Mouse (Mus musculus) stomach, embryonic 16.5 days (tissue): ENCODE results near the gene Trim5. TPM values are rescaled to one million over a fixed set of nuclear protein-coding genes. Genes with fewer than 3 reads are reported as not detected.

Experiments
- ATAC-seq: fragments of 200-750 bp; cut with Nextera tagmentation; 2 replicates; pipeline ENCODE4 v1.8.0; 2017; ENCODE audit warnings: moderate number of reproducible peaks, moderate TSS enrichment; ENCODE audit not compliant: insufficient read depth, low FRiP score
- H3K27ac ChIP-seq: fragments of 300-500 bp; sonication (generic); 2 replicates; pipeline ENCODE4 v1.5.1; 2014; ENCODE audit warnings: low read length
- H3K27me3 ChIP-seq: fragments of 300-500 bp; sonication (generic); 2 replicates; pipeline ENCODE4 v1.6.1; 2014; ENCODE audit warnings: low read length, control low read depth, mixed read lengths; ENCODE audit not compliant: control insufficient read depth, insufficient read depth
- H3K36me3 ChIP-seq: fragments of 300-500 bp; sonication (generic); 2 replicates; pipeline ENCODE4 v1.6.1; 2014; ENCODE audit warnings: low read length; ENCODE audit not compliant: control insufficient read depth, insufficient read depth
- H3K4me1 ChIP-seq: fragments of 300-500 bp; sonication (generic); 2 replicates; pipeline ENCODE4 v1.6.1; 2014; ENCODE audit warnings: low read length, control low read depth, mixed read lengths; ENCODE audit not compliant: control insufficient read depth, insufficient read depth
- H3K4me2 ChIP-seq: fragments of 300-500 bp; sonication (generic); 2 replicates; pipeline ENCODE4 v1.6.1; 2014; ENCODE audit warnings: low read depth, low read length, mixed read lengths
- H3K4me3 ChIP-seq: fragments of 300-500 bp; sonication (generic); replicated peaks from 2 replicates; pipeline ENCODE4 v1.5.1; 2014; ENCODE audit warnings: mild to moderate bottlenecking, low read length
- H3K9ac ChIP-seq: fragments of 300-500 bp; sonication (generic); 2 replicates; pipeline ENCODE4 v1.6.1; 2014; ENCODE audit warnings: low read length
- H3K9me3 ChIP-seq: fragments of 300-500 bp; sonication (generic); replicated peaks from 2 replicates; pipeline ENCODE4 v1.6.1; 2016; ENCODE audit warnings: low read length, control low read depth; ENCODE audit not compliant: control insufficient read depth
- WGBS: fragments of 180-500 bp; shearing (Covaris S2); extraction: QIAGEN DNeasy Blood & Tissue Kit; methylation state at CpG from one replicate; pipeline ENCODE4 v1.1.7; 2014; 5-methylcytosine and 5-hydroxymethylcytosine counted together
- polyA plus RNA-seq: library from polyadenylated mRNA; unstranded; fragments of >200 nt; fragmentation: Nextera tagmentation; extraction: Ambion mirVana; gene quantifications from 2 replicates; pipeline ENCODE4 v1.2.1, GENCODE M21; 2015

Gene Trim5
- polyA plus RNA-seq, 1 experiment from 2014 or later = 0.62 TPM

DNA sequence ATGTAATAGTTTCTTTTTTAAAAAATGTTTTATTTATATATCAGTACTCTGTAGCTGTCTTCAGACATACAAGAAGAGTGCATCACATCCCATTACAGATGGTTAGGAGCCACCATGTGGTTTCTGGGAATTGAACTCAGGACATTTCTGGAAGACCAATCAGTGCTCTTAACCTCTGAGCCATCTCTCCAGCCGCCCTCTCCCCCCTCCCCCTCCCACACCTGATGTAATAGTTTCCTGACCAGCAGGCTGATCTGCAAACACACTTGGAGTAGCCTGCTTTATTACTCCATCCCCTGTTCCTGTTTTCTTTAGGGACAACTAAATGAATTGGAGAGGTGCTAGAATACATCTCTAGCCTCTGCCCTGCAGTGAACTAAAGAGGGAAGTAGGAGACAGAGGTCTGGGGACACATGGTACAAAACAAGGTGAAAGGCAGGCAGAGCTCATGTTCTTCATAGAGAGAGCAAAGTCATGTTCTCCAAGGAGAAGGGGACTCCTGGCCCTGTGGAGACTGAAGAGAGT lies 71.8 kb downstream of the Trim5 start:
- H3K4me3 ChIP-seq = no peak overlapping the region
- H3K4me2 ChIP-seq = no peak overlapping the region
- no peak for ATAC-seq
- no peaks in the 10 kb centered on the region for H3K36me3 ChIP-seq
- no peak overlapping the region for H3K27ac ChIP-seq
- H3K4me1 ChIP-seq = peaks cover 4% of the 10 kb centered on the region; the same call in 1 of the 2 replicates
- no peaks in the 10 kb centered on the region for H3K27me3 ChIP-seq
- H3K9ac ChIP-seq = no peak overlapping the region
- 75% methylated on average over 1 of the region's 1 CpGs for WGBS
- H3K9me3 ChIP-seq = no peaks in the 10 kb centered on the region

Other genes with a start within 250 kb of the Trim5 start
- gene Olfr642, start 235.4 kb downstream of the Trim5 start, polyA plus RNA-seq = not detected in 2 replicates
- not detected in 2 replicates for gene 4930516K23Rik, start 226.6 kb downstream of the Trim5 start, polyA plus RNA-seq
- gene Olfr644, start 216.2 kb downstream of the Trim5 start, polyA plus RNA-seq = not detected in 2 replicates
- not detected in 2 replicates for gene Olfr645, start 202.6 kb downstream of the Trim5 start, polyA plus RNA-seq
- not detected in 2 replicates for gene Olfr646, start 183.2 kb downstream of the Trim5 start, polyA plus RNA-seq
- gene Ubqln5, start 158.3 kb downstream of the Trim5 start, polyA plus RNA-seq = not detected in 2 replicates
- not detected in 2 replicates for gene Olfr643, start 150.7 kb downstream of the Trim5 start, polyA plus RNA-seq
- not detected in 2 replicates for gene Ubqln3, start 144.8 kb downstream of the Trim5 start, polyA plus RNA-seq
- gene Ubqlnl, start 137.5 kb downstream of the Trim5 start, polyA plus RNA-seq = not detected in 2 replicates
- gene Olfm5, start 123.3 kb downstream of the Trim5 start, polyA plus RNA-seq = not detected in 2 replicates
- 0.26 and 0.27 TPM in 2 replicates for gene Olfr648, start 104.7 kb downstream of the Trim5 start, polyA plus RNA-seq
- gene Olfr649, start 92.1 kb downstream of the Trim5 start, polyA plus RNA-seq = not detected in 2 replicates
- gene Trim6, start 69.3 kb downstream of the Trim5 start, polyA plus RNA-seq = 0.87 and 0.89 TPM in 2 replicates
- gene Trim34a, start 43.6 kb downstream of the Trim5 start, polyA plus RNA-seq = 1.8 and 2.2 TPM in 2 replicates
- 5.3 and 6.1 TPM in 2 replicates for gene Trim12a, start 27.4 kb upstream of the Trim5 start, polyA plus RNA-seq
- gene Trim34b, start 41.4 kb upstream of the Trim5 start, polyA plus RNA-seq = not detected in 2 replicates
- gene Trim12c, start 65.3 kb upstream of the Trim5 start, polyA plus RNA-seq = 2.8 TPM in 2 replicates
- gene Trim30b, start 81.8 kb upstream of the Trim5 start, polyA plus RNA-seq = 0.22 and 0.31 TPM in 2 replicates
- gene Trim30c, start 112.7 kb upstream of the Trim5 start, polyA plus RNA-seq = 0.25 and 0.26 TPM in 2 replicates
- 1.8 and 2.4 TPM in 2 replicates for gene Trim30a, start 177.1 kb upstream of the Trim5 start, polyA plus RNA-seq
- 0.62 and 1.1 TPM in 2 replicates for gene Trim30d, start 219.8 kb upstream of the Trim5 start, polyA plus RNA-seq